7 mouse cellular contexts compared by ENCODE assay signal in genomic region chr12:35313191-35313925, GRCm38 (mm10).
DNase-seq lines count a peak whose midpoint lies in the region; ATAC-seq and TF ChIP-seq lines count a peak whose summit lies in the region.

No protein-coding gene starts in this region.

- H3K27me3 ChIP-seq in lung, embryonic 14.5 days (ENCODE audit: insufficient read depth, low read length), result no peaks in the 10 kb centered on the region
- H3K27me3 ChIP-seq in embryonic facial prominence, embryonic 10.5 days (replicated peaks; ENCODE audit: low read depth, poor library complexity, severe bottlenecking), result no peaks in the 10 kb centered on the region
- H3K27me3 ChIP-seq in limb, embryonic 15.5 days, result no peaks in the 10 kb centered on the region
- no peaks in the 10 kb centered on the region for H3K27me3 ChIP-seq in stomach, embryonic 16.5 days (ENCODE audit: control insufficient read depth, insufficient read depth, low read length)

- intact Hi-C loops in gastrocnemius, postnatal 14 days (cut with DNase I; ENCODE audit: low total_unique reads), result no loop called here

- TF ChIP-seq CTCF in lung, embryonic 14.5 days (IDR thresholded peaks at IDR 0.05; ENCODE audit: low read depth), result no peak

- WGBS in lung, embryonic 14.5 days, result 44% methylated on average over 11 of the region's 11 CpGs
- 52% methylated on average over 11 of the region's 11 CpGs for WGBS in embryonic facial prominence, embryonic 10.5 days
- 32% methylated on average over 11 of the region's 11 CpGs for WGBS in limb, embryonic 15.5 days
- 45% methylated on average over 11 of the region's 11 CpGs for WGBS in stomach, embryonic 16.5 days

- no peak overlapping the region; the same call in 1 of the 2 replicates for H3K27ac ChIP-seq in lung, embryonic 14.5 days (ENCODE audit: low read depth)
- H3K27ac ChIP-seq in embryonic facial prominence, embryonic 10.5 days (replicated peaks), result no peak overlapping the region
- no peak overlapping the region for H3K27ac ChIP-seq in limb, embryonic 15.5 days
- no peak overlapping the region for H3K27ac ChIP-seq in stomach, embryonic 16.5 days (ENCODE audit: low read length)

- H3K4me3 ChIP-seq in lung, embryonic 14.5 days (ENCODE audit: low read depth, low read length), result no peak overlapping the region
- H3K4me3 ChIP-seq in embryonic facial prominence, embryonic 10.5 days, result no peak overlapping the region
- H3K4me3 ChIP-seq in limb, embryonic 15.5 days, result no peak overlapping the region
- no peak overlapping the region for H3K4me3 ChIP-seq in stomach, embryonic 16.5 days (replicated peaks; ENCODE audit: low read length)

- peak; percentile 60 for DNase-seq in lung, embryonic 14.5 days
- no peak for DNase-seq in lung, postnatal 25 days (ENCODE audit: low spot score)
- peak; percentile 27 for DNase-seq in embryonic facial prominence, embryonic 10.5 days (ENCODE audit: low spot score)
- peak; percentile 58 for DNase-seq in gastrocnemius, postnatal 14 days

- no peaks in the 10 kb centered on the region for H3K4me1 ChIP-seq in lung, embryonic 14.5 days (ENCODE audit: insufficient read depth)
- peaks cover 4% of the 10 kb centered on the region; the same call in 1 of the 2 replicates for H3K4me1 ChIP-seq in embryonic facial prominence, embryonic 10.5 days
- H3K4me1 ChIP-seq in limb, embryonic 15.5 days, result 0 out of 2 replicates have a peak, but pooled peaks cover 2% of the 10 kb centered on the region
- no peaks in the 10 kb centered on the region for H3K4me1 ChIP-seq in stomach, embryonic 16.5 days (ENCODE audit: control insufficient read depth, insufficient read depth, low read length)

- no peaks in the 10 kb centered on the region for H3K9me3 ChIP-seq in lung, embryonic 14.5 days (ENCODE audit: low read depth, low read length)
- H3K9me3 ChIP-seq in embryonic facial prominence, embryonic 10.5 days, result no peaks in the 10 kb centered on the region
- no peaks in the 10 kb centered on the region for H3K9me3 ChIP-seq in limb, embryonic 15.5 days
- no peaks in the 10 kb centered on the region for H3K9me3 ChIP-seq in stomach, embryonic 16.5 days (replicated peaks; ENCODE audit: control insufficient read depth, low read length)

- H3K4me2 ChIP-seq in lung, embryonic 14.5 days, result no peak overlapping the region
- H3K4me2 ChIP-seq in limb, embryonic 15.5 days, result no peak overlapping the region
- H3K4me2 ChIP-seq in stomach, embryonic 16.5 days (ENCODE audit: low read depth, low read length), result no peak overlapping the region

- no peak overlapping the region for H3K9ac ChIP-seq in lung, embryonic 14.5 days
- no peak overlapping the region for H3K9ac ChIP-seq in limb, embryonic 15.5 days
- no peak overlapping the region for H3K9ac ChIP-seq in stomach, embryonic 16.5 days (ENCODE audit: low read length)

- ATAC-seq in lung, embryonic 14.5 days (ENCODE audit: insufficient read depth), result peak; percentile 31; the same call in 1 of the 2 replicates
- 0 out of 2 replicates have a peak, but pooled peaks have one; percentile 24 for ATAC-seq in limb, embryonic 15.5 days (ENCODE audit: insufficient number of reproducible peaks, low FRiP score, low TSS enrichment, low read depth)
- peak; percentile 29; the same call in 1 of the 2 replicates for ATAC-seq in stomach, embryonic 16.5 days (ENCODE audit: insufficient read depth, low FRiP score)
- no peak for ATAC-seq in granulocyte monocyte progenitor cell, adult 5-6 weeks (replicated peaks; ENCODE audit: poor library complexity, severe bottlenecking)

- H3K36me3 ChIP-seq in lung, embryonic 14.5 days (ENCODE audit: insufficient read depth), result no peaks in the 10 kb centered on the region
- H3K36me3 ChIP-seq in embryonic facial prominence, embryonic 10.5 days (replicated peaks), result no peaks in the 10 kb centered on the region
- H3K36me3 ChIP-seq in limb, embryonic 15.5 days, result no peaks in the 10 kb centered on the region
- no peaks in the 10 kb centered on the region for H3K36me3 ChIP-seq in stomach, embryonic 16.5 days (ENCODE audit: control insufficient read depth, insufficient read depth, low read length)
